Mouse (Mus musculus): ENCODE measurements around the gene Samd10.

The Samd10 gene

GRCm38 (mm10) chr2:181598454-181599351, at the start of gene Samd10:
Gene Samd10 (minus strand): TSS chr2:181599212.
- DNase-seq (ENCODE audit: low read depth, low spot score): peak; percentile 42

GRCm38 (mm10) chr2:181646626-181647472, 47.8 kb upstream of the Samd10 start:
- DNase-seq (ENCODE audit: low read depth, low spot score): no peak

- no peak for DNase-seq (ENCODE audit: low read depth, low spot score)
These were observed 46.7 kb upstream of the Samd10 start for GRCm38 (mm10) chr2:181645666-181646065.

GRCm38 (mm10) chr2:181644361-181644760, 45.3 kb upstream of the Samd10 start:
- DNase-seq (ENCODE audit: low read depth, low spot score): peak; percentile 30

- DNase-seq (ENCODE audit: low read depth, low spot score): no peak
These were observed 36.9 kb upstream of the Samd10 start for GRCm38 (mm10) chr2:181635865-181636264.

GRCm38 (mm10) chr2:181632624-181633023, 33.6 kb upstream of the Samd10 start:
- DNase-seq (ENCODE audit: low read depth, low spot score): no peak

GRCm38 (mm10) chr2:181628471-181628870, 29.5 kb upstream of the Samd10 start:
- DNase-seq (ENCODE audit: low read depth, low spot score): no peak

- no peak for DNase-seq (ENCODE audit: low read depth, low spot score)
These were observed 24.4 kb upstream of the Samd10 start for GRCm38 (mm10) chr2:181623401-181623800.

GRCm38 (mm10) chr2:181618761-181619495, 19.9 kb upstream of the Samd10 start:
- DNase-seq (ENCODE audit: low read depth, low spot score): no peak

- no peak for DNase-seq (ENCODE audit: low read depth, low spot score)
These were observed 3.4 kb upstream of the Samd10 start for GRCm38 (mm10) chr2:181602367-181602766.

- DNase-seq (ENCODE audit: low read depth, low spot score): no peak
These were observed 2.7 kb upstream of the Samd10 start for GRCm38 (mm10) chr2:181601751-181602145.

- peak; percentile 95 for DNase-seq (ENCODE audit: low read depth, low spot score)
These were observed 2.1 kb upstream of the Samd10 start for GRCm38 (mm10) chr2:181600828-181601750.

- DNase-seq (ENCODE audit: low read depth, low spot score): no peak
These were observed 1.3 kb upstream of the Samd10 start for GRCm38 (mm10) chr2:181600226-181600758.

GRCm38 (mm10) chr2:181597378-181598061, 1.5 kb downstream of the Samd10 start:
- DNase-seq (ENCODE audit: low read depth, low spot score): no peak

GRCm38 (mm10) chr2:181596221-181596960, 2.6 kb downstream of the Samd10 start:
- DNase-seq (ENCODE audit: low read depth, low spot score): no peak

GRCm38 (mm10) chr2:181594946-181595696, 3.9 kb downstream of the Samd10 start:
- no peak for DNase-seq (ENCODE audit: low read depth, low spot score)

- DNase-seq (ENCODE audit: low read depth, low spot score): no peak
These were observed 5.1 kb downstream of the Samd10 start for GRCm38 (mm10) chr2:181593937-181594336.

- no peak for DNase-seq (ENCODE audit: low read depth, low spot score)
These were observed 6.0 kb downstream of the Samd10 start for GRCm38 (mm10) chr2:181593042-181593421.

Data from retina, postnatal 7 days (tissue).